Mouse (Mus musculus) midbrain, embryonic 14.5 days (tissue): ENCODE data around the gene Nckipsd. TPM values are rescaled to one million over a fixed set of nuclear protein-coding genes. Genes with fewer than 3 reads are reported as not detected.
A peak's percentile ranks its signal among the peaks of the same experiment; 100 is the strongest.

Experiments used
- ATAC-seq: fragments of 200-750 bp; cut with Nextera tagmentation; 2 replicates; pipeline ENCODE4 v1.8.0; 2017; ENCODE audit warnings: moderate number of reproducible peaks, moderate library complexity; ENCODE audit not compliant: low FRiP score, low TSS enrichment
- DNase-seq: peaks from one replicate; pipeline ENCODE4 v3.0.0-alpha.2; 2015
- H3K27ac ChIP-seq: fragments of 300-500 bp; sonication (generic); replicated peaks from 2 replicates; pipeline ENCODE4 v1.5.1; 2014; ENCODE audit warnings: mild to moderate bottlenecking, low read depth, low read length, moderate library complexity
- H3K27me3 ChIP-seq: fragments of 300-500 bp; sonication (generic); 2 replicates; pipeline ENCODE4 v1.6.1; 2014; ENCODE audit warnings: low read length, control low read depth, mixed read lengths; ENCODE audit not compliant: control insufficient read depth, insufficient read depth
- H3K36me3 ChIP-seq: fragments of 300-500 bp; sonication (generic); 2 replicates; pipeline ENCODE4 v1.6.1; 2014; ENCODE audit warnings: low read length, control low read depth; ENCODE audit not compliant: control insufficient read depth, insufficient read depth
- H3K4me1 ChIP-seq: fragments of 300-500 bp; sonication (generic); 2 replicates; pipeline ENCODE4 v1.6.1; 2014; ENCODE audit warnings: mild to moderate bottlenecking, antibody characterized with exemption, low read length, control low read depth; ENCODE audit not compliant: control insufficient read depth, insufficient read depth
- H3K4me2 ChIP-seq: fragments of 300-500 bp; sonication (generic); 2 replicates; pipeline ENCODE4 v1.6.1; 2014; ENCODE audit warnings: mild to moderate bottlenecking, low read length, moderate library complexity
- H3K4me3 ChIP-seq: fragments of 300-500 bp; sonication (generic); replicated peaks from 2 replicates; pipeline ENCODE4 v1.5.1; 2014; ENCODE audit warnings: low read depth, low read length
- H3K9ac ChIP-seq: fragments of 300-500 bp; sonication (generic); replicated peaks from 2 replicates; pipeline ENCODE4 v1.6.1; 2014; ENCODE audit warnings: mild to moderate bottlenecking, low read length, moderate library complexity
- H3K9me3 ChIP-seq: fragments of 300-500 bp; sonication (generic); 2 replicates; pipeline ENCODE4 v1.6.1; 2016; ENCODE audit warnings: low read length, control low read depth, mixed read lengths; ENCODE audit not compliant: control insufficient read depth
- WGBS: fragments of 180-500 bp; shearing (Covaris S2); extraction: QIAGEN DNeasy Blood & Tissue Kit; methylation state at CpG from one replicate; pipeline ENCODE4 v1.1.7; 2014; 5-methylcytosine and 5-hydroxymethylcytosine counted together
- polyA plus RNA-seq: library from polyadenylated mRNA; unstranded; fragments of >200 nt; fragmentation: Nextera tagmentation; extraction: Ambion mirVana; gene quantifications from 2 replicates; pipeline ENCODE4 v1.2.1, GENCODE M21; 2014

The Nckipsd gene
- polyA plus RNA-seq, 1 experiment from 2014 or later = 27.4 TPM

- Histone ChIP-seq H3K27ac (peak within 1 kb of the TSS; percentile 89), H3K4me3 (peak within 1 kb of the TSS; percentile 72), H3K4me1 (peaks cover 38% of the 10 kb centered on the region), H3K9ac (peak within 1 kb of the TSS; percentile 81), H3K27me3 (peaks cover 16% of the 10 kb centered on the region), H3K9me3 (no peaks in the 10 kb centered on the region), H3K36me3 (peaks cover 34% of the 10 kb centered on the region), H3K4me2 (peak within 1 kb of the TSS; percentile 78)
- ATAC-seq (peak; percentile 65), DNase-seq (peak; percentile 96)
- WGBS = 1% methylated on average over 67 of the region's 70 CpGs
These were observed 17.9 kb downstream of the Nckipsd start, which contains the start of gene Celsr3 for GRCm38 (mm10) chr9:108825820-108826699. Celsr3 (plus strand) TSS chr9:108826320.

- Histone ChIP-seq H3K27me3 (peaks cover 16% of the 10 kb centered on the region), H3K4me1 (peaks cover 45% of the 10 kb centered on the region), H3K9ac (peak overlapping the region; percentile 81), H3K4me2 (peak overlapping the region; percentile 78), H3K4me3 (peak overlapping the region; percentile 72), H3K36me3 (peaks cover 37% of the 10 kb centered on the region), H3K27ac (peak overlapping the region; percentile 89), H3K9me3 (no peaks in the 10 kb centered on the region)
- DNase-seq (peak; percentile 84), ATAC-seq (no peak)
- WGBS = 1% methylated on average over 39 of the region's 39 CpGs
These were observed 18.7 kb downstream of the Nckipsd start for GRCm38 (mm10) chr9:108826700-108827340.

DNA sequence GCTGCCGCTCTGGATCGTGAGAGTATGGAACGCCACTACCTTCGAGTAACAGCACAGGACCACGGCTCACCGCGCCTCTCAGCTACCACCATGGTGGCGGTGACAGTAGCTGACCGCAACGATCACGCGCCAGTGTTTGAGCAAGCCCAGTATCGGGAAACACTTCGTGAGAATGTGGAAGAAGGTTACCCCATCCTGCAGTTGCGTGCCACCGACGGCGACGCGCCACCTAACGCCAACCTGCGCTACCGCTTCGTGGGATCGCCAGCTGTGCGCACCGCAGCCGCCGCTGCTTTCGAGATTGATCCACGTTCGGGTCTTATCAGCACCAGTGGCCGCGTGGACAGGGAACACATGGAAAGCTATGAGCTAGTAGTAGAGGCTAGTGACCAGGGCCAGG is 19.3 kb downstream of the Nckipsd start:
- ATAC-seq (no peak), DNase-seq (peak; percentile 39)
- Histone ChIP-seq H3K4me2 (peak overlapping the region; percentile 78), H3K4me3 (peak overlapping the region; percentile 72), H3K36me3 (peaks cover 43% of the 10 kb centered on the region), H3K27me3 (peaks cover 16% of the 10 kb centered on the region), H3K4me1 (peaks cover 52% of the 10 kb centered on the region), H3K9me3 (no peaks in the 10 kb centered on the region), H3K9ac (peak overlapping the region; percentile 81), H3K27ac (0 out of 2 replicates have a peak overlapping the region, but pooled peaks have one; percentile 89)
- WGBS = 18% methylated on average over 34 of the region's 34 CpGs

DNA sequence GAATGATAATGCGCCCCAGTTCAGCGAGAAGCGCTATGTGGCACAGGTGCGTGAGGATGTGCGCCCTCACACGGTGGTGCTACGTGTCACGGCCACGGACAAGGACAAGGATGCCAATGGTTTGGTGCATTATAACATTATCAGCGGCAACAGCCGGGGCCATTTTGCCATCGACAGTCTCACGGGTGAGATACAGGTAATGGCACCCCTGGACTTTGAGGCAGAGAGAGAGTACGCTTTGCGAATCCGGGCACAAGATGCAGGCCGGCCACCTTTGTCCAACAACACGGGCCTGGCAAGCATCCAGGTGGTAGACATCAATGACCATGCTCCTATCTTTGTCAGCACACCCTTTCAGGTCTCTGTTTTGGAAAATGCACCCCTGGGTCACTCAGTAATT is 19.7 kb downstream of the Nckipsd start:
- DNase-seq (no peak), ATAC-seq (no peak)
- Histone ChIP-seq H3K4me3 (peak overlapping the region; percentile 72), H3K4me1 (peaks cover 54% of the 10 kb centered on the region), H3K9ac (no peak overlapping the region), H3K36me3 (peaks cover 48% of the 10 kb centered on the region), H3K9me3 (no peaks in the 10 kb centered on the region), H3K27me3 (peaks cover 16% of the 10 kb centered on the region), H3K27ac (no peak overlapping the region), H3K4me2 (peak overlapping the region; percentile 78)
- WGBS = 73% methylated on average over 18 of the region's 18 CpGs

DNA sequence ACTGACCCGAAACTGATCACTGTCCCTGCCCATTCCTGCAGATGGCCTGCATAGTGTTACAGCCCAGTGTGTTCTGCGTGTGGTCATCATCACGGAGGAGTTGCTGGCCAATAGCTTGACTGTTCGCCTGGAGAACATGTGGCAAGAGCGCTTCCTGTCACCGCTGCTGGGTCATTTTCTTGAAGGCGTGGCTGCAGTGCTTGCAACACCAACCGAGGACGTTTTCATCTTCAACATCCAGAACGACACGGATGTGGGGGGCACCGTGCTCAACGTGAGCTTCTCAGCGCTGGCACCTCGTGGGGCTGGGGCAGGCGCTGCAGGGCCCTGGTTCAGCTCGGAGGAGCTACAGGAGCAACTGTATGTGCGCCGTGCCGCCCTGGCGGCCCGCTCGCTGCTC is 23.5 kb downstream of the Nckipsd start:
- H3K9me3 ChIP-seq = no peaks in the 10 kb centered on the region
- peak overlapping the region; percentile 63 for H3K4me2 ChIP-seq
- H3K27me3 ChIP-seq = peaks cover 10% of the 10 kb centered on the region; the same call in 1 of the 2 replicates
- peaks cover 85% of the 10 kb centered on the region for H3K36me3 ChIP-seq
- peaks cover 46% of the 10 kb centered on the region for H3K4me1 ChIP-seq
- DNase-seq = no peak
- no peak overlapping the region for H3K27ac ChIP-seq
- WGBS = 8% methylated on average over 23 of the region's 23 CpGs
- peak overlapping the region; percentile 29 for H3K4me3 ChIP-seq
- peak overlapping the region; percentile 26; the same call in 1 of the 2 replicates for H3K9ac ChIP-seq
- ATAC-seq = no peak

DNA sequence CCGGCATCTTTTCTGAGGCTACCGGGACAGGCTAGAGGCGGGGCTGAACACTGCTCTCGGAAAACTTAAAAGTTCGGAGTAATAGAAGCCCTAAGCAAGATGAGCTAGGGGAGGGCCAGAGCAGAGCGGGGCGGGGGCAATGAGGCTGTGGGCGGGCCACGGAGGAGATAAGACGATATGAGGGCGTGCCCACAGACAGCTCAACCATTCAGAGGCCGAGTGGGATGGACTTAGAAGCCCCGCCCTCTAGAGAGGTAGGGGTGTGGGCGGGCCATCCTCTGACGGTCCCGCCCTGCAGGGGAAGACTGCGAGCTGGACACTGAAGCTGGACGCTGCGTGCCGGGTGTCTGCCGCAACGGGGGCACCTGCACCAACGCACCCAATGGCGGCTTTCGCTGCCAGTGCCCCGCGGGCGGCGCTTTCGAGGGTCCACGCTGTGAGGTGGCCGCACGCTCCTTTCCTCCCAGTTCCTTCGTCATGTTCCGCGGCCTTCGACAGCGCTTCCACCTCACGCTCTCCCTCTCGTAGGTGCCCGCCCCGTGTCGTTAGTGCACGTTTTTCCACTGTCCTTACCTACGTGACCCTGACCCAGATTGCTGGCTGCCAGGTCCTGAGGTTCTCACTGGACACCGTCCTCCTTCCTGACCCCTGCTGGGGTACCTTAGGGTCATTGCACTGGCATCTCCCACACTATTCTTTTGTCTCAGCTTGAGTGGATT is 24.4 kb downstream of the Nckipsd start:
- Histone ChIP-seq H3K4me3 (peak overlapping the region; percentile 29), H3K9ac (peak overlapping the region; percentile 26; the same call in 1 of the 2 replicates), H3K9me3 (no peaks in the 10 kb centered on the region), H3K27ac (no peak overlapping the region), H3K36me3 (peaks cover 91% of the 10 kb centered on the region), H3K27me3 (peaks cover 10% of the 10 kb centered on the region; the same call in 1 of the 2 replicates), H3K4me2 (peak overlapping the region; percentile 63), H3K4me1 (peaks cover 37% of the 10 kb centered on the region)
- DNase-seq (peak; percentile 85), ATAC-seq (peak; percentile 89)
- WGBS = 5% methylated on average over 46 of the region's 46 CpGs

- Histone ChIP-seq H3K4me3 (no peak overlapping the region), H3K4me2 (no peak overlapping the region), H3K9me3 (no peaks in the 10 kb centered on the region), H3K27me3 (no peaks in the 10 kb centered on the region), H3K9ac (no peak overlapping the region), H3K4me1 (no peaks in the 10 kb centered on the region), H3K36me3 (peaks cover 99% of the 10 kb centered on the region), H3K27ac (no peak overlapping the region)
- WGBS = 24% methylated on average over 14 of the region's 14 CpGs
- ATAC-seq (no peak), DNase-seq (peak; percentile 48)
These were observed 34.8 kb downstream of the Nckipsd start for GRCm38 (mm10) chr9:108842989-108843388.

GRCm38 (mm10) chr9:108845390-108845789 is 37.2 kb downstream of the Nckipsd start:
- no peak for ATAC-seq
- Histone ChIP-seq H3K9ac (no peak overlapping the region), H3K36me3 (peaks cover 98% of the 10 kb centered on the region), H3K4me2 (no peak overlapping the region), H3K27me3 (no peaks in the 10 kb centered on the region), H3K9me3 (no peaks in the 10 kb centered on the region), H3K27ac (no peak overlapping the region), H3K4me1 (no peaks in the 10 kb centered on the region), H3K4me3 (no peak overlapping the region)
- no peak for DNase-seq
- 85% methylated on average over 5 of the region's 5 CpGs for whole genome bisulfite sequencing
